Mouse (Mus musculus) intestine, embryonic 15.5 days (tissue): ENCODE data around the gene Lat. TPM values are rescaled to one million over a fixed set of nuclear protein-coding genes. Genes with fewer than 3 reads are reported as not detected.
"Not testable (repeated sequence)": the region's sequence is repeated elsewhere in the genome, so short reads cannot be mapped to it uniquely, and the experiment has no call there.

Experiments
- ATAC-seq: fragments of 200-750 bp; cut with Nextera tagmentation; 2 replicates; pipeline ENCODE4 v1.8.0; 2017; ENCODE audit warnings: moderate TSS enrichment, moderate library complexity
- H3K27ac ChIP-seq: fragments of 300-500 bp; sonication (generic); 2 replicates; pipeline ENCODE4 v1.5.1; 2015; ENCODE audit warnings: mild to moderate bottlenecking, inconsistent platforms
- H3K27me3 ChIP-seq: fragments of 300-500 bp; sonication (generic); replicated peaks from 2 replicates; pipeline ENCODE4 v1.6.1; 2015; ENCODE audit warnings: inconsistent platforms
- H3K36me3 ChIP-seq: fragments of 300-500 bp; sonication (generic); 2 replicates; pipeline ENCODE4 v1.6.1; 2015; ENCODE audit warnings: inconsistent platforms
- H3K4me1 ChIP-seq: fragments of 300-500 bp; sonication (generic); replicated peaks from 2 replicates; pipeline ENCODE4 v1.6.1; 2015; ENCODE audit warnings: inconsistent platforms
- H3K4me2 ChIP-seq: fragments of 300-500 bp; sonication (generic); replicated peaks from 2 replicates; pipeline ENCODE4 v1.6.1; 2015; ENCODE audit warnings: mild to moderate bottlenecking, inconsistent platforms
- H3K4me3 ChIP-seq: fragments of 300-500 bp; sonication (generic); replicated peaks from 2 replicates; pipeline ENCODE4 v1.5.1; 2015; ENCODE audit warnings: inconsistent platforms
- H3K9ac ChIP-seq: fragments of 300-500 bp; sonication (generic); 2 replicates; pipeline ENCODE4 v1.6.1; 2015; ENCODE audit warnings: inconsistent platforms
- H3K9me3 ChIP-seq: fragments of 300-500 bp; sonication (generic); 2 replicates; pipeline ENCODE4 v1.6.1; 2016; ENCODE audit warnings: inconsistent platforms
- WGBS: fragments of 180-500 bp; shearing (Covaris S2); methylation state at CpG from one replicate; pipeline ENCODE4 v1.1.7; 2015; 5-methylcytosine and 5-hydroxymethylcytosine counted together
- polyA plus RNA-seq: library from polyadenylated mRNA; unstranded; fragments of >200 nt; fragmentation: Nextera tagmentation; extraction: Ambion mirVana; gene quantifications from 2 replicates; pipeline ENCODE4 v1.2.1, GENCODE M21; 2015

Gene Lat
- 1.4 and 1.5 TPM in 2 replicates for polyA plus RNA-seq

DNA sequence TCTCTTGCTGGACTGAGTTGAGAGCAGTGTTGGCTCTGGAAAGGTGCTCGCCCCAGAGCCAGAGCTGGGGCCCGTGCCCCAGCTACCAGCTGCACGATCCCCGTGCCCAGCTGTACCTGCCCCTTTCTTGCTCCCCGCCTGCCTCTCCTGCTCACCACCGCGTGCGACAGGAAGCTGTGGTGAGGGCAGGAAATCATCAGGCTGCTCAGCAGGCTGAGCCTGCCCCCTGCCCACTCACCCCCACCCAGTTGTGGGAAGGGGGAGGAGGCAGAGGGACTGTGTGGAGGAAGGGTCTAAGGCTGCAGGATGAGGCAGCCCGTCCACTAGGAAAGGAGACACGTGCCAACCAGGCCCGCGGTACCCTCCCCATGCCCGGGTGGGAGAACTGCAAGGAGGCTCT is at the start of gene Lat:
Lat (minus strand) TSS at position 178 of the 400 bp plus-strand sequence.
- Histone ChIP-seq H3K4me1 (no peaks in the 10 kb centered on the region), H3K9me3 (no peaks in the 10 kb centered on the region), H3K4me3 (no peak within 1 kb of the TSS), H3K27ac (no peak within 1 kb of the TSS), H3K9ac (no peak within 1 kb of the TSS), H3K27me3 (no peaks in the 10 kb centered on the region), H3K4me2 (no peak within 1 kb of the TSS), H3K36me3 (peaks cover 22% of the 10 kb centered on the region)
- 0 out of 2 replicates have a peak, but pooled peaks have one; percentile 20 for ATAC-seq
- 74% methylated on average over 13 of the region's 13 CpGs for WGBS

DNA sequence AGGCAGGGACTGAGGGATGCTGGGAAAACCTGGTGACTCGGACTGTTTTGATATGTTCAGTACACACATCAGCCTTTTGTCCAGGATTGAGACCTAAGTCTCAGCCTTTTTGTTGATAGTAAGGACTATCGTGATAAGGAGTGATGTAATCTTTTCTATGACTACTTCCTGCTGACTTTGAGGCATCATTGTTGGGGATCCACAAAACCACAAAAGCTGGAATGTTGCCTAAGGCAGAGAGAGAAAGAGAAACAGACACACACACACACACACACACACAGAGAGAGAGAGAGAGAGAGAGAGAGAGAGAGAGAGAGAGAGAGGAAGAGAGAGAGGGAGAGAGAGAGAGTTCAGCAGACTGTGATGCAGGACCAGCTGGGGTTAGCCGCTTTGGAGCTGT is 49.1 kb upstream of the Lat start:
- H3K9me3 ChIP-seq: no peaks in the 10 kb centered on the region
- ATAC-seq: no peak
- no peak overlapping the region for H3K27ac ChIP-seq
- no peak overlapping the region for H3K4me3 ChIP-seq
- no peaks in the 10 kb centered on the region for H3K36me3 ChIP-seq
- H3K4me1 ChIP-seq: no peaks in the 10 kb centered on the region
- H3K9ac ChIP-seq: no peak overlapping the region
- 0 out of 2 replicates have a peak, but pooled peaks cover 4% of the 10 kb centered on the region for H3K27me3 ChIP-seq
- WGBS: 59% methylated on average over 3 of the region's 3 CpGs
- no peak overlapping the region for H3K4me2 ChIP-seq

DNA sequence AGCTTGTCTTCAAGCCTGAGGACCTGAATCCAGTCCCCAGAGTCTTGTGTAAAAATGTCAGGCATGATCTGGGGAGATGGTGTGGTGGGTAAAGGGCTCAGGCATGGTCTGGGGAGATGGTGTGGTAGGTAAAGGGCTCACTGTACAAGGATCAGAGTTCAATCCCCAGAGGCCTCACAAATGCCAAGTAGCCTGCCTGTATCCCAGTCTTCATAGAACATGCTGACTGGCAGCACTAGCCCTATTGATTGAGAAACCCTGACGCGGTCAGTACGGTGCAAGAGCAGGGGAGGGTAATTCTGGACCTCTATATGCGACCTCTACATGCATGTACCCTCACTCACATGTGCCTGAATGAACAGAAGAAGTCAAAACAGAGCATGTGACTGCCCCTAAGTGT is 48.2 kb upstream of the Lat start:
- Histone ChIP-seq H3K36me3 (no peaks in the 10 kb centered on the region), H3K9ac (no peak overlapping the region), H3K4me2 (no peak overlapping the region), H3K27me3 (0 out of 2 replicates have a peak, but pooled peaks cover 5% of the 10 kb centered on the region), H3K27ac (no peak overlapping the region), H3K4me3 (no peak overlapping the region), H3K9me3 (no peaks in the 10 kb centered on the region), H3K4me1 (no peaks in the 10 kb centered on the region)
- no peak for ATAC-seq
- WGBS: 90% methylated on average over 4 of the region's 4 CpGs

DNA sequence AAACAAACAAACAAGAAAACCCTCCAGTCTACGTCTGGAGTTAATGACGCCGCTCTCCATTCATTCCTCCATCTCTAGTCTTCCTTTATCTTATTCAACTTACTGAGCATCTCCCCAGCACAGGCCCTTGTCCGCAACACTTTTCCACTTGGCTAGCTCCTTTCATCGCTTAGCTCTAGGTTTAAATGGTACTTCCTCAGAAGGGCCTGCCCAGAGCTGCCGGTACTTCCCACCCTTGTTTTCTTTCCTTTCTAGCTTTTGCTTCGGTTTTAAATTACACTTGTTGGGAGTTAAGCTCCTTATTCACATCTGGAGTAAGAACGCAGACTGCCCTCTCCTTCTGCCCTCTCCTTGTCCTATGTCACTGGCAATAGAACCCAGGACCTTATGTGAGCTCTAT is 47.7 kb upstream of the Lat start:
- Histone ChIP-seq H3K4me1 (no peaks in the 10 kb centered on the region), H3K27ac (no peak overlapping the region), H3K9me3 (no peaks in the 10 kb centered on the region), H3K27me3 (0 out of 2 replicates have a peak, but pooled peaks cover 5% of the 10 kb centered on the region), H3K36me3 (no peaks in the 10 kb centered on the region), H3K9ac (no peak overlapping the region), H3K4me2 (no peak overlapping the region), H3K4me3 (no peak overlapping the region)
- WGBS: 68% methylated on average over 8 of the region's 8 CpGs
- no peak for ATAC-seq

DNA sequence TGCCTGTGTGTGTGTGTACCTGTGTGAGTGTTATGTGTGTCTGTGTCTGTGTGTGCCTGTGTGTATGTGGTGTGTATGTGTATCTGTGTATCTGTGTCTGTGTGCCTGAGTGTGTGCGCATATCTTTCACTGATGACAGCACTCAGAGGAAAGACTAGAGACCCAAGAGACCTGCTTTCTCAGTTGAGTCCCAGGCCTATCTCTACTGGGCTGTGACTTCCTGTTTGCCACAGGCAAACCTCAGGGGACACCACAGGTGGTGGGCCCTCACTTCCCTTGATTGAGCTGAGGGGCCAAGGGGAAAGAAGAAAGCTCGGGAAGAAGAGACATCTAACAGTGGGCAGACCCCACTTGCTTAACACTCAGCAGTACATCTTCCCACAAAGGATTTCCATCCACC is 47.2 kb upstream of the Lat start:
- no peak for ATAC-seq
- H3K4me2 ChIP-seq: no peak overlapping the region
- H3K4me3 ChIP-seq: no peak overlapping the region
- H3K9me3 ChIP-seq: no peaks in the 10 kb centered on the region
- H3K27ac ChIP-seq: no peak overlapping the region
- H3K36me3 ChIP-seq: no peaks in the 10 kb centered on the region
- H3K4me1 ChIP-seq: no peaks in the 10 kb centered on the region
- H3K27me3 ChIP-seq: 0 out of 2 replicates have a peak, but pooled peaks cover 5% of the 10 kb centered on the region
- H3K9ac ChIP-seq: no peak overlapping the region
- 67% methylated on average over 2 of the region's 2 CpGs for WGBS

DNA sequence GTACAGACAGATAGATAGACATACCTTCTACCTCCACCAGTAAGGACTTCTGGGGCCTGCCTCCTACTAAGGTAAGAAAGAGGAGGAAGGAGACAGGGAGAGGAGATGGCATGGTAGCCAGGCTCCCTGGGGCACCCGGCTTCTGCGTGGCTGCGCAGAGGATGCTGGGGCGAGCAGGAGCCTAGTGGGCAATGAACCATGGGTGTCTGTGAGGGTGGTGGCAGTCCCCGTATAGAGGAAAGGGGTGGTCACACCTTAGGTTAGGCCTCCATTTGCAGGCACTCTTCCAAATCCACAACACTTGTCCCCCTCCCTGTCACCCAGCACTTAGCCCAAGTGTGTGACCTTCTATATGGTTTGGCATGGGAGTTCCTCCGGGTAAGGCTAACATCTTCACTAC is 45.4 kb upstream of the Lat start, which contains the start of gene Cd19:
Cd19 (minus strand) TSS at position 165 of the 400 bp plus-strand sequence.
- no peak within 1 kb of the TSS for H3K27ac ChIP-seq
- H3K9ac ChIP-seq: no peak within 1 kb of the TSS
- no peak within 1 kb of the TSS for H3K4me3 ChIP-seq
- ATAC-seq: no peak
- H3K9me3 ChIP-seq: no peaks in the 10 kb centered on the region
- H3K27me3 ChIP-seq: 0 out of 2 replicates have a peak, but pooled peaks cover 5% of the 10 kb centered on the region
- 85% methylated on average over 6 of the region's 6 CpGs for WGBS
- H3K4me2 ChIP-seq: no peak within 1 kb of the TSS
- H3K36me3 ChIP-seq: no peaks in the 10 kb centered on the region
- H3K4me1 ChIP-seq: no peaks in the 10 kb centered on the region

DNA sequence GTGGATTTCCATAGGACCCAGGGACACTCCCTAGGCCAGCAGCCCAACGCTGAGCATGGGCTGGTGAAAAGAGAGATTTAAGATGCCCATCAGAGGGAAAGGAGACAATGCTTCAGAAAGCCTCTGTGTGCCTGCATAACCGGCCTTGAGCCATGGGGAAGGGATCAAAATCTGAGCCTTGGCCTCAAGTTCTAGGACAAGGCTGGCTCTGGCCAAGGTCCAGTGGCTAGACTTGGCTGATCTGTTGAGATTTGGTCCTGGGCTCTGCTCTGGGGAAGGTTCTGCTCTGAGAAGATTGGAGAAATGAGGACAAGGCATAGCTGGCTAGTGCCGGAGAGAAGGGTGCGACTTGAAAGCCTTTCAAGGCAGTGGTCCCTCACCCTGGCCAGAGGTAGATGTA is 41.7 kb upstream of the Lat start:
- Histone ChIP-seq H3K27ac (no peak overlapping the region), H3K4me2 (no peak overlapping the region), H3K36me3 (no peaks in the 10 kb centered on the region), H3K4me1 (no peaks in the 10 kb centered on the region), H3K4me3 (no peak overlapping the region), H3K27me3 (0 out of 2 replicates have a peak, but pooled peaks cover 5% of the 10 kb centered on the region), H3K9me3 (no peaks in the 10 kb centered on the region), H3K9ac (no peak overlapping the region)
- 88% methylated on average over 4 of the region's 4 CpGs for WGBS
- ATAC-seq: no peak

DNA sequence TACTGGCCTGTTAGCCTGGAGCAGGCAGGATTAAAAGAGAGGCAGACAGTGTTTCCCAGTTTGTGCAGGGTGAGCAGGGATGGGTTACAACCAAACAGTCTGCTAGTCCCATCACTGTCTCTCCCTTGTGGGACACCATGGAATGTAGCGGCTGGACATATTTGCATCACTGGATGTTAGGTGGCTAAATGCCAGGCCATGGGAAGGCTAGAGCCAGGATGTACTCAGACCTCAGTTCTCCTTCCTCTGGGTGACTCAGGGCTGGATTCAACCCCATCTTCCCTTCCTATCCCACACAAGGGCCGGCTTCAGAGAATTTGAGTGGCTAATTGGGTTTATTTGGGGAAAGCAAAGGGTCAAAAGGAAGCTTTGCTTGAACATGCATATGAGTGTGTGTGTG is 39.3 kb upstream of the Lat start:
- no peak for ATAC-seq
- Histone ChIP-seq H3K27me3 (0 out of 2 replicates have a peak, but pooled peaks cover 4% of the 10 kb centered on the region), H3K4me2 (no peak overlapping the region), H3K9ac (no peak overlapping the region), H3K27ac (no peak overlapping the region), H3K36me3 (no peaks in the 10 kb centered on the region), H3K9me3 (no peaks in the 10 kb centered on the region), H3K4me1 (no peaks in the 10 kb centered on the region), H3K4me3 (no peak overlapping the region)
- 67% methylated on average over 2 of the region's 2 CpGs for WGBS

DNA sequence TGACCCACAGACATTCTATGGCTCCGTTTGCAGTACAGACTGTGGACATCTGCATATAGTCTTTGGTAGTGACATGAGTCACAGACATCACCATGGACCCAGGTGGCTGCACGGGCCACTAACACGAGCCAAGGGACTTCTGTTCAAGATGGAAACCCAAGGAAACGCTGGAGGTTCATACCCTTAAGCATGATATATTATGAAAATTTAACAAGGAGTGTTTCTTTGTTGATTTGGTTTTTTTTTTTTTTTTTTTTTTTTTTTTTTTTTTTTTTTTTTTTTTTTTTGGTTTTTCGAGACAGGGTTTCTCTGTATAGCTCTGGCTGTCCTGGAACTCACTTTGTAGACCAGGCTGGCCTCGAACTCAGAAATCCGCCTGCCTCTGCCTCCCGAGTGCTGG is 33.1 kb upstream of the Lat start:
- not testable (repeated sequence) for H3K36me3 ChIP-seq, H3K4me2 ChIP-seq, H3K9ac ChIP-seq, H3K9me3 ChIP-seq, ATAC-seq, H3K4me1 ChIP-seq, H3K27me3 ChIP-seq, H3K27ac ChIP-seq, H3K4me3 ChIP-seq
- WGBS: 80% methylated on average over 8 of the region's 8 CpGs

DNA sequence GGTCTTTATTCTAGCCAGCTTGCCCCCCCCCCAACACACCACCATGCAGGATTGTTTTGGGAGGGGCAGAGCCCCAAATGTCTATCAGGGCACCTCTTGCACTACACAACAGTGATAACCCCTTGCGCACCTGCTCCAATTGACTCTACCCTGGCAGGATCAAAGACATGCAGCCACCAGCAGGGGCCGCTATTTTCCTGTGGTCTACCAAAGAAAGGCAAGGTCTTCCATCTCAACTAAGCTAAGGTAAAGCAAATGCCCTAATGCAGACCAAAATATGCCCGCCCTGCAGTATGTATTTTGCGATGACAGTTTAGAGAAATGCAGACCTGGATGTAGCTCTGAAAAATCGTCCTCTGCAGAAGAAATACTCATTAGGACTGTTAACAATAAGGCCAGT is 30.2 kb upstream of the Lat start:
- Histone ChIP-seq H3K27ac (no peak overlapping the region), H3K4me1 (0 out of 2 replicates have a peak, but pooled peaks cover 2% of the 10 kb centered on the region), H3K4me2 (no peak overlapping the region), H3K36me3 (no peaks in the 10 kb centered on the region), H3K9me3 (no peaks in the 10 kb centered on the region), H3K4me3 (no peak overlapping the region), H3K27me3 (no peaks in the 10 kb centered on the region), H3K9ac (no peak overlapping the region)
- no peak for ATAC-seq
- WGBS: 12% methylated on average over 5 of the region's 5 CpGs

DNA sequence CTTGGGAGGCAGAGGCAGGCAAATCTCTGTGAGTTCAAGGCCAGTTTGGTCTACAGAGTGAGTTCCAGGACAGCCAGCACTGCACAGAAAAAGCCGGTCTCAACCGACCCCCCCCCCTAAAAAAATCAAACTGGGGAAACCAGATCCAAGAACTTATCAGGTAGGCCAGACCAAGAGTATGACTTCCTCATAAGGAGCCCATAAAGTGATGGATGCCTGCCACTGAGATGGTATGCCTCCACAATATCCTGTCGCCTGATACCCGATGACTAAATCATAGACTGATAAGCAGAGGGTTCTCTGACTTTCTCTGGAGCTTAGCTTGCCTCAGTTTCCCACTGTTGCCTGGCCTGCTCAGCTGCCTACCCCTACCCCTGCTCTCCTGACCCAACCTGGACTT is 28.5 kb upstream of the Lat start:
- no peak overlapping the region for H3K9ac ChIP-seq
- no peaks in the 10 kb centered on the region for H3K36me3 ChIP-seq
- H3K27ac ChIP-seq: no peak overlapping the region
- no peak overlapping the region for H3K4me2 ChIP-seq
- no peaks in the 10 kb centered on the region for H3K9me3 ChIP-seq
- 0 out of 2 replicates have a peak, but pooled peaks cover 2% of the 10 kb centered on the region for H3K4me1 ChIP-seq
- WGBS: 86% methylated on average over 4 of the region's 4 CpGs
- no peaks in the 10 kb centered on the region for H3K27me3 ChIP-seq
- ATAC-seq: no peak
- no peak overlapping the region for H3K4me3 ChIP-seq

DNA sequence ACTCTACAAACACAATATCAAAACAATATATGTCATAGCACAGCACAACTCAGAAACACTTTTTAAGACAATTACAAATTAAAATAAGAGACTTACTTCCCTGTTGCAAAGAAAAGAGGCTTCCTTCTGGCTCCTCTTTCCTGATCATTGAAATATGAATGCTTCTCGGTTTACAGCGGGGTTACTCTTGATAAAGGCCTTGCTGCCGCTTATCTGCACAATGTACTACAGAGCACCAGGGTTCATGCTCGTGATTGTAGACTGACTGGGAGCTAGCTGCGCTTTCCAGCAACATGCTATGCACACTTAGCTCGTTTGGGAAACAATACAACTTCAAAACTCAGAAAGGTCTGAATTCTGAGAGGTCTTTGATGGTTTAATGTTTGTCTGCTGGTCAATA is 27.9 kb upstream of the Lat start:
- 0 out of 2 replicates have a peak, but pooled peaks have one; percentile 29 for ATAC-seq
- Histone ChIP-seq H3K27me3 (no peaks in the 10 kb centered on the region), H3K4me2 (peak overlapping the region; percentile 33), H3K27ac (no peak overlapping the region), H3K4me1 (0 out of 2 replicates have a peak, but pooled peaks cover 2% of the 10 kb centered on the region), H3K9ac (no peak overlapping the region), H3K9me3 (no peaks in the 10 kb centered on the region), H3K4me3 (no peak overlapping the region), H3K36me3 (no peaks in the 10 kb centered on the region)
- 48% methylated on average over 6 of the region's 6 CpGs for WGBS
